Mouse (Mus musculus) heart, embryonic 11.5 days (tissue): ENCODE measurements at regions not wholly inside any gene's neighbourhood (a gene's known extent, or its start where the extent isn't known, plus 50 kb on each side); places are given as distances from the start of the nearest gene placed in this dataset.

Experiments used
- ATAC-seq: fragments of 200-750 bp; cut with Nextera tagmentation; replicated peaks from 2 replicates; pipeline ENCODE4 v1.8.0; 2017; ENCODE audit warnings: moderate library complexity; ENCODE audit not compliant: insufficient number of reproducible peaks, low FRiP score, low TSS enrichment
- H3K27ac ChIP-seq: fragments of 300-500 bp; sonication (generic); 2 replicates; pipeline ENCODE4 v1.5.1; 2014; ENCODE audit warnings: mild to moderate bottlenecking, low read depth, low read length
- H3K27me3 ChIP-seq: fragments of 300-500 bp; sonication (generic); 2 replicates; pipeline ENCODE4 v1.6.1; 2014; ENCODE audit warnings: mild to moderate bottlenecking, low read length, mixed read lengths; ENCODE audit not compliant: control insufficient read depth, insufficient read depth
- H3K36me3 ChIP-seq: fragments of 300-500 bp; sonication (generic); 2 replicates; pipeline ENCODE4 v1.6.1; 2014; ENCODE audit warnings: mild to moderate bottlenecking, low read length, moderate library complexity, mixed read lengths; ENCODE audit not compliant: control insufficient read depth, insufficient read depth
- H3K4me1 ChIP-seq: fragments of 300-500 bp; sonication (generic); 2 replicates; pipeline ENCODE4 v1.6.1; 2014; ENCODE audit warnings: low read length; ENCODE audit not compliant: control insufficient read depth, insufficient read depth
- H3K4me2 ChIP-seq: fragments of 300-500 bp; sonication (generic); 2 replicates; pipeline ENCODE4 v1.6.1; 2014; ENCODE audit warnings: mild to moderate bottlenecking, moderate library complexity
- H3K4me3 ChIP-seq: fragments of 300-500 bp; sonication (generic); 2 replicates; pipeline ENCODE4 v1.5.1; 2014; ENCODE audit warnings: low read depth, low read length
- H3K9ac ChIP-seq: fragments of 300-500 bp; sonication (generic); 2 replicates; pipeline ENCODE4 v1.6.1; 2014; ENCODE audit warnings: mild to moderate bottlenecking, low read depth, low read length, moderate library complexity
- H3K9me3 ChIP-seq: fragments of 300-500 bp; sonication (generic); replicated peaks from 2 replicates; pipeline ENCODE4 v1.6.1; 2016; ENCODE audit warnings: low read length; ENCODE audit not compliant: control insufficient read depth
- WGBS: fragments of 180-500 bp; shearing (Covaris S2); extraction: QIAGEN DNeasy Blood & Tissue Kit; methylation state at CpG from one replicate; pipeline ENCODE4 v1.1.7; 2014; ENCODE audit not compliant: insufficient replicate concordance; 5-methylcytosine and 5-hydroxymethylcytosine counted together

DNA sequence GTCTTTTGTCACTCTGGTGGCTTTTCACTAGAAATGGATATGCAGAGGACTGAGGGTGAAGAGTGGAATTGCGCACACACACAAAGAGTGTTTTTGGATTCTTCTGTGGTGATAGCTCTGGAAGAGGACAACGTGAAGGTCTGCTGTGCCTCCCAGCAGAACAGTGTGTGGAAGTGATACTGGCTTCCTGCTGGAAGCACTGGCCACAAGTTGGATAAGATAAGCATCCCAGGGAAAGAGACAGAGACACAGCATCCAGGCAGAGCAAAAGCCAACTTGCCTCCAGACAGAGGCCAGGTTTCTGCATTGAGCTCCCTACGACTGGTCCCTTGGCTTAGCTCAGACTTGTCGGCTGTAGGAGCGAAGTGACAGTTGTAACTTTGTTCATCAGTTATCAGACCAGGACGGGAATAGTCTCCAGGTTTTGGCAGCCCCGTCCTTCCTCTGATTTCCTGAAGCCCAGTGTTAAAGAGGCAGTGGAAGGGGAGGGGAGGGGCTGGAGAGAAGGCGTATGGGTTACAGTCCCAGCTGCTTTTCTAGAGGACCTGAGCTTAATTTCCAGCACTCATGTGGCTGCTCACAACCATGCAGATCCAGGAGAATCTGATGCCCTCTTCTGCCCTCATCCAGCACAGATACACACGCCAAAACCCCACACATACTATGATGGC, 89.2 kb downstream of the Tmem170b start:
- WGBS: 25% methylated on average over 9 of the region's 9 CpGs

DNA sequence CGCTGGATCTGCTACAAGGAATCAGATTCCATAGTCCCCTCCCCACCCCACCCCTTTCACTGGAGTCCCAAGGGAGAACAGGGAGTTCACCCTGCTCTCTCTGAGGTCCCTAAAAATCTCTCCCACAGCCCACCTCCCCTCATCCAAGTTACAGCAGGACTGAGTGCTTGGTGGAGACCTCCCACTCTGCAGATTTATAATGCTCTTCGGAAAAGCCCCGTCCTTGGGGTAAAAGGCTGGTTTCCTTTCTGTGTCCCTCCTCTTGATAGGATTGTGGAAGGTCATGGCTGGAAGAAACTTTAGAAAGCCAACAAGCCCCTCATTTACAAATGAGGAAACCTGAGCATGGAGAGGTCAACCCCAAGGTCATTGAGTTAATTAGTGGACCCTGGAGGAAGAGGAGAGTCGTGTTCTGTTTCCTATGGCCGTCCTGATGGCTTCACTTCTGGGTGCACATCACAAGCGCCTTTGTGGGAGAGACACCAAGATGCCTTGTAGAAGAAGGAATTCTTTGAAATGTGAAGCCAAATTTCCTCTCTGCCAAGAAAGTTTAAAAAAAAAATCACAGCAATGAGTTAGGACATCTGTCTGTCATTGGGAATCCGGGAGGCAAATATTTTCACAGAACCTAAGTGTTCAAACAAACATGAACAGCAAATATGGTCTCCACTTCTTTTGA, 91.2 kb downstream of the Tmem170b start:
- WGBS: 73% methylated on average over 7 of the region's 7 CpGs
- H3K4me3 ChIP-seq: no peak overlapping the region
- H3K9me3 ChIP-seq: no peaks in the 10 kb centered on the region
- H3K4me2 ChIP-seq: no peak overlapping the region
- ATAC-seq: no peak
- H3K9ac ChIP-seq: no peak overlapping the region
- H3K36me3 ChIP-seq: no peaks in the 10 kb centered on the region
- H3K4me1 ChIP-seq: peaks cover 10% of the 10 kb centered on the region
- H3K27me3 ChIP-seq: no peaks in the 10 kb centered on the region
- H3K27ac ChIP-seq: no peak overlapping the region

More for the DNA sequence above, 89.2 kb downstream of the Tmem170b start:
- Histone ChIP-seq H3K4me3 (no peak overlapping the region), H3K9me3 (no peaks in the 10 kb centered on the region), H3K27me3 (no peaks in the 10 kb centered on the region), H3K4me1 (peaks cover 10% of the 10 kb centered on the region), H3K4me2 (no peak overlapping the region), H3K9ac (no peak overlapping the region), H3K27ac (peak overlapping the region; percentile 74), H3K36me3 (no peaks in the 10 kb centered on the region)
- no peak for ATAC-seq

DNA sequence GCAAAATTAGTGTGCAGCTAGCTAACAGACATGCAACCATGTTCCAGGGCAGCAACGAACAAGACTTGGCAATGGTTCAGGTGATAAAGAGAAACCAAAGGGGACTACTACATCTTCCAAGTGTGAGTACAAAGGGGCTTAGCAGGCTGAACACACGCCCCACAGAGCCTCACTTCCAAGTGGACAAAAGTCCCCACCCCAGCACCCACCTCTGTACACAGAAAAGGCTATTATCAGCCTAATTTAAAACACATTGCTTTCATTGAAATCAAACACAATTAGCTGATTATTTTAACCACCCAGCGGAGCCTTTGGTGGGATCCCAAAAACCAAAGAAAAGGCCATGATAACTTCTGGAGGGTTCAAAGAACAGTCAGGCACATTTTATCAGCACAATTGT, 95.6 kb downstream of the Tmem170b start:
- no peaks in the 10 kb centered on the region for H3K9me3 ChIP-seq
- no peak for ATAC-seq
- no peak overlapping the region for H3K4me2 ChIP-seq
- no peak overlapping the region for H3K27ac ChIP-seq
- no peak overlapping the region for H3K4me3 ChIP-seq
- H3K4me1 ChIP-seq: peaks cover 21% of the 10 kb centered on the region
- H3K9ac ChIP-seq: no peak overlapping the region
- 68% methylated on average over 3 of the region's 3 CpGs for WGBS
- H3K27me3 ChIP-seq: no peaks in the 10 kb centered on the region
- H3K36me3 ChIP-seq: no peaks in the 10 kb centered on the region

DNA sequence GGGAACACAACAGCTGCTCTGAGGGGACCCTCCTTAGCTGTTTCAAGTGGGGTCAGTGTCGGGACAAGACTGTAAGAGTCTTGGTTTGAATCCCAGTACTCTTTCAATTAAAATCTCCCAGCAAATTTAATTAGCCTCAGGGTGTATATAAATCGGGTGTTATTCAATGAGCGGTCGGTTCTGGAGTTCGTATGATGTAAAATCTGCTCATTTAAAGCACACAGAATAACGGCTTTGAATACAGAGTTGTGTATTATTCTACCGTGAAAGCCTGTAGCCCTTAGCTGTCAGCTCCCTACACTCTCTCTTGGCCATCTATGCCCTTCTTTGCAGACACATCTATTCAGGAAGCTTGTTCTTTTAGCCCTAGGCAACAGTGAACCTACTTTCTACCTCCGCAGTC, 96.1 kb downstream of the Tmem170b start:
- no peak for ATAC-seq
- peaks cover 21% of the 10 kb centered on the region for H3K4me1 ChIP-seq
- no peaks in the 10 kb centered on the region for H3K9me3 ChIP-seq
- H3K36me3 ChIP-seq: no peaks in the 10 kb centered on the region
- H3K4me3 ChIP-seq: no peak overlapping the region
- H3K27ac ChIP-seq: no peak overlapping the region
- H3K9ac ChIP-seq: no peak overlapping the region
- no peaks in the 10 kb centered on the region for H3K27me3 ChIP-seq
- no peak overlapping the region for H3K4me2 ChIP-seq
- WGBS: 87% methylated on average over 8 of the region's 8 CpGs

DNA sequence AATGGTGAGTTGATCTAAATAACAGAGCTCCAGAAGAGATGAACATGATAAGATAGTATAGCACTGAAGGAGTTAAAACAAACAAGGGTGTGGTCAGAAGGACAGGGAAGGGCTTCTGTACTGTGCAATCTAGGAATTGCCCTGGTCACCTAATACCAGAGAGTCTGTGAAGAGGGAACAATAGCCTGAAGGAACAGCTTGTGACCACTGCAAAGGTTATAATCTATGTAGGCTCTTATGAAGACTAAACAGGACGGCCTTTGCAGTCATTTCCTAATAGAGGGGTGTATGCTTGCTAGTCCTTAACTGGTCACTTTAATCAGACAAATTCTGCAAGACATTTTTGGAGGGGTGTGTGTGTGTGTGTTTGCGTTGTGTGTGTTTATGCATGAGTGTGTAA, 97.5 kb downstream of the Tmem170b start:
- H3K4me2 ChIP-seq: no peak overlapping the region
- no peak overlapping the region for H3K4me3 ChIP-seq
- ATAC-seq: no peak
- peaks cover 31% of the 10 kb centered on the region for H3K4me1 ChIP-seq
- H3K36me3 ChIP-seq: no peaks in the 10 kb centered on the region
- no peaks in the 10 kb centered on the region for H3K9me3 ChIP-seq
- peak overlapping the region; percentile 57 for H3K27ac ChIP-seq
- H3K9ac ChIP-seq: no peak overlapping the region
- no peaks in the 10 kb centered on the region for H3K27me3 ChIP-seq
- WGBS: 48% methylated on average over 2 of the region's 2 CpGs

DNA sequence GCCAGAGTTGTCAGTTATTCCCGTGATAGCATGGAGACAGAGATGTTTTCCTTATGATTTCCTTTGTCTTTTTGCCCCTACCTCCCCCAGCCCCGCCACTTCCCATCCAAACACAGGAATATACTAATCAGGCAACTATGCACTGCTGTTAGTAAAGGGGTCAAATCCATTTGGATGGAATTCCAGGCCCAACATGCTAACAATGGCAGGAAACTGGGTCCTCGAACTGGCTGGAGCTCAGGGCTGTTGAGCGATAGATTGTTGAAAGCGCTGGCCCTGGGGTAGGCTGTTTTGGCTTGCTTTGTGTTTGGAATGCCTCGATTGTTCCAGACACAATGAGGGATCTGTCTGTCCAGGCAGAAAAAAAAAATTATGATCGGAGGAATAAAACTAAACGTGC, 97.9 kb downstream of the Tmem170b start:
- H3K9me3 ChIP-seq: no peaks in the 10 kb centered on the region
- no peak for ATAC-seq
- peak overlapping the region; percentile 57 for H3K27ac ChIP-seq
- no peak overlapping the region for H3K9ac ChIP-seq
- H3K36me3 ChIP-seq: no peaks in the 10 kb centered on the region
- H3K4me3 ChIP-seq: no peak overlapping the region
- WGBS: 65% methylated on average over 8 of the region's 8 CpGs
- H3K27me3 ChIP-seq: no peaks in the 10 kb centered on the region
- peaks cover 34% of the 10 kb centered on the region for H3K4me1 ChIP-seq
- no peak overlapping the region for H3K4me2 ChIP-seq

DNA sequence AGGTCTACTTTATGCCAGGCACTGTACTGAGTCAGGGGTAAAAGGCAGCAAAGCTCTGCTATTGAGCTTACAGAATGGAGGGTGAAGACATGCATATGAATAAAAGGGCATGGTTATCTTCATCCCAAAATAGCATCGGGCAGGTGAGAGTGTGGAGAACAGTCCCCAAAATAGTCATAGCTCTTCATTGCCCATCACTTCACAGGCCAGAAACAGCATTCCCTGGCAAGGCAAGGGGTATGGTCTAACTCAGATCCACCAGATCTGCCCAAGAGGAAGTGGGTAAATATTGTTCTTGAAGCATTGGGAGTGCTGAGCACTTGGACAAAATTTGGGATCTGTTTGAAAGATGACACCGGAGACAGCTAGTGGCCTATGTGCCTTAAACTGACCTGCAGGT, 99.1 kb downstream of the Tmem170b start:
- Histone ChIP-seq H3K4me2 (no peak overlapping the region), H3K36me3 (no peaks in the 10 kb centered on the region), H3K9ac (no peak overlapping the region), H3K9me3 (no peaks in the 10 kb centered on the region), H3K27ac (peak overlapping the region; percentile 80), H3K27me3 (no peaks in the 10 kb centered on the region), H3K4me1 (peaks cover 35% of the 10 kb centered on the region), H3K4me3 (no peak overlapping the region)
- WGBS: 72% methylated on average over 2 of the region's 2 CpGs
- no peak for ATAC-seq

DNA sequence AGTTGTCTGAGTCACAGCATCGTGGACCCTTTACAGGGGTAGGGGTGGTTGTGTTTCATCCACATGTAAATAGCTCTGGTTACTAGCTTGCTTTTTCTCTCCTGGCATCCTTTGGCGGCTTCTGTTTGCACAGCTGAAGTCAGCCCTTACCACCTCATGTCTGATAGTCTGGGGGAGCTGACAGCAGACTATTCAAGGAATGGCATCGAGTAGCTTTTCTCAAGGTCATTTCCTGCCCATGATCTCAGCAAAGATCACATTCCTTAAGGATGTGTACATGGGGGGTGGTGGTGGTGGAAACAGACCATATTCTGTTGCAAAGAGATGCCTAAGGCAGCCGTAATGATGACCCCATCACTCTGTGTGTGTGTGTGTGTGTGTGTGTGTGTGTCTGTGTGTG, 99.9 kb downstream of the Tmem170b start:
- ATAC-seq: no peak
- no peaks in the 10 kb centered on the region for H3K27me3 ChIP-seq
- no peak overlapping the region for H3K9ac ChIP-seq
- no peaks in the 10 kb centered on the region for H3K9me3 ChIP-seq
- H3K27ac ChIP-seq: peak overlapping the region; percentile 80
- H3K36me3 ChIP-seq: no peaks in the 10 kb centered on the region
- WGBS: 23% methylated on average over 4 of the region's 4 CpGs
- no peak overlapping the region for H3K4me3 ChIP-seq
- H3K4me2 ChIP-seq: no peak overlapping the region
- H3K4me1 ChIP-seq: peaks cover 35% of the 10 kb centered on the region

DNA sequence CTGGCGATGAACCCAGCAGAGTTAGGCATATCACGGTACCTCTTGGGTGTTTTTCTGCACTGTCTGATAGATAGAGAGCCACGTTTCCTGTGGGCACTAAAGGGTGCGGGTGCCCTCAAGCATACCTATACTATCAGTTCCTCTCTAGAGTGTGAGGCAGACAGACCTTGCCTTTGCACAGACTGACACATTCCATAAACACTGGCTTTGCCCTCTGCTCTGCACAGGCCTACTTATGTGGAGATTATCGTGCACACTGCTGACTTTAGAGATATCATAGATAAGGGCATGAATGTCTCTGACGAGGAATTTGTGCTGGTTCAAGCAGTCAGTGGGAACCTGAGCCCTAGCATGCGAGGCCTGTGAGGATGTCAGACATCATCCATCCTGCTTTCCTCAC, 102.1 kb downstream of the Tmem170b start:
- Histone ChIP-seq H3K4me1 (peaks cover 35% of the 10 kb centered on the region), H3K27me3 (no peaks in the 10 kb centered on the region), H3K4me3 (no peak overlapping the region), H3K36me3 (no peaks in the 10 kb centered on the region), H3K9me3 (no peaks in the 10 kb centered on the region), H3K9ac (0 out of 2 replicates have a peak overlapping the region, but pooled peaks have one; percentile 39), H3K27ac (peak overlapping the region; percentile 64), H3K4me2 (no peak overlapping the region)
- peak; percentile 63; the same call in 1 of the 2 replicates for ATAC-seq
- 20% methylated on average over 7 of the region's 7 CpGs for WGBS
